Mouse (Mus musculus) thymus, postnatal 10 days (tissue): Measurements from ENCODE around the gene Ndufb8.

Experiments used
- DNase-seq, 2 experiments: peaks; one replicate each; pipeline ENCODE4 v3.0.0; 2021; ENCODE audit warnings: low spot score in 2 of 2

Gene Ndufb8

GRCm38 (mm10) chr19:44530018-44530417 lies 25.2 kb downstream of the Ndufb8 start:
- no peak for DNase-seq

GRCm38 (mm10) chr19:44525551-44526205 lies 29.6 kb downstream of the Ndufb8 start:
- DNase-seq: peak; percentile 48 to 59

- no peak for DNase-seq
Observed at GRCm38 (mm10) chr19:44519152-44519551, 36.1 kb downstream of the Ndufb8 start.

GRCm38 (mm10) chr19:44517996-44518768 lies 37.1 kb downstream of the Ndufb8 start:
- peak; percentile 48 to 64 for DNase-seq

- DNase-seq: no peak
Observed at GRCm38 (mm10) chr19:44515769-44516168, 39.5 kb downstream of the Ndufb8 start.

- DNase-seq: no peak
Observed at GRCm38 (mm10) chr19:44514521-44515451, 40.5 kb downstream of the Ndufb8 start.

- DNase-seq: no peak
Observed at GRCm38 (mm10) chr19:44513921-44514482, 41.2 kb downstream of the Ndufb8 start.

GRCm38 (mm10) chr19:44513054-44513833 lies 42.0 kb downstream of the Ndufb8 start:
- DNase-seq: no peak

- DNase-seq: peak in 1 of 2 experiments; percentile 23
Observed at GRCm38 (mm10) chr19:44512601-44513000, 42.6 kb downstream of the Ndufb8 start.

GRCm38 (mm10) chr19:44511451-44512231 lies 43.6 kb downstream of the Ndufb8 start:
- DNase-seq: peak; percentile 31 to 47

- DNase-seq: no peak
Observed at GRCm38 (mm10) chr19:44510534-44511175, 44.6 kb downstream of the Ndufb8 start.

- DNase-seq: no peak
Observed at GRCm38 (mm10) chr19:44502741-44503140, 52.5 kb downstream of the Ndufb8 start.

GRCm38 (mm10) chr19:44501925-44502324 lies 53.3 kb downstream of the Ndufb8 start:
- DNase-seq: no peak

- no peak for DNase-seq
Observed at GRCm38 (mm10) chr19:44500240-44500639, 55.0 kb downstream of the Ndufb8 start.

- no peak for DNase-seq
Observed at GRCm38 (mm10) chr19:44498936-44499335, 56.3 kb downstream of the Ndufb8 start.
